Comparison of ENCODE assay signal across 9 mouse cellular contexts in genomic region chr8:72257171-72257901, GRCm38 (mm10). TPM values are rescaled to one million over a fixed set of nuclear protein-coding genes. Genes with fewer than 3 reads are reported as not detected.
DNase-seq lines count a peak whose midpoint lies in the region; TF ChIP-seq lines count a peak whose summit lies in the region.
"Had no signal": no experiment of that assay in that cellular context is flagged by ENCODE, and none has a peak within 500 bp of the region (broad histone marks: within the 10 kb centered on the region; RNA-seq: fewer than 3 reads in every experiment).

No protein-coding gene starts in this region.

- peak; percentile 15; the same call in 1 of the 2 replicates for TF ChIP-seq CTCF in small intestine, adult 2 months (IDR thresholded peaks at IDR 0.05; ENCODE audit: extremely low read depth, insufficient read length, insufficient replicate concordance, low read depth, low read length)

- peaks cover 9% of the 10 kb centered on the region for H3K36me3 ChIP-seq in small intestine, adult 2 months (ENCODE audit: control insufficient read depth, insufficient read depth, low read length)

- WGBS in small intestine, adult 2 months, result 60% methylated on average over 7 of the region's 7 CpGs

- no peak overlapping the region for H3K27ac ChIP-seq in small intestine, adult 2 months (ENCODE audit: insufficient read depth, low read depth, low read length)
- H3K27ac ChIP-seq: heart, embryonic 13.5 days had no signal

- peak; percentile 90 for DNase-seq in heart, adult 11 months
- no peak for DNase-seq in heart, adult 9 months (ENCODE audit: low spot score in 2 of 2)
- peak; percentile 53 for DNase-seq in 416B (ENCODE audit: low read depth)
- DNase-seq in brain, adult 2 months (ENCODE audit: low read depth, low spot score), result peak; percentile 25
- DNase-seq in heart, postnatal 4 days, result peak; percentile 72
- DNase-seq in lung, postnatal 36 days, result peak; percentile 70
- DNase-seq in yolk sac, embryonic 10.5 days (ENCODE audit: low spot score), result no peak

- H3K4me3 ChIP-seq in small intestine, adult 2 months (ENCODE audit: low read depth, low read length), result no peak overlapping the region
- H3K4me3 ChIP-seq: heart, embryonic 13.5 days had no signal

- no peaks in the 10 kb centered on the region for H3K27me3 ChIP-seq in small intestine, adult 2 months (ENCODE audit: control insufficient read depth, insufficient read depth, low read length)
- H3K27me3 ChIP-seq: heart, embryonic 13.5 days had no signal

- no peaks in the 10 kb centered on the region for H3K4me1 ChIP-seq in small intestine, adult 2 months (ENCODE audit: control insufficient read depth, insufficient read depth, insufficient read length, low read length)

- no peak for TF ChIP-seq POLR2A in small intestine, adult 2 months (IDR thresholded peaks at IDR 0.05; ENCODE audit: low read depth, low read length)

RNA-seq across cellular contexts. Expression of gene Ap1m1, which starts 17.5 kb away (rescaled TPM):
- 10 to 100 TPM; 66.5 to 71.7 TPM for total RNA-seq in heart, postnatal 4 days (2021)
- polyA plus RNA-seq in small intestine, adult 2 months (2012; rRNA removed), result 33.6 and 47.4 TPM in 2 replicates

RNA-seq across cellular contexts. Expression of gene Fam32a, which starts 37.8 kb away (rescaled TPM):
- 10 to 100 TPM; 25.4 to 26.5 TPM for total RNA-seq in heart, postnatal 4 days (2021)
- 19.7 and 35.5 TPM in 2 replicates for polyA plus RNA-seq in small intestine, adult 2 months (2012; rRNA removed)

RNA-seq across cellular contexts. Expression of gene Gm11034, which starts 43.9 kb away (rescaled TPM):
- total RNA-seq in heart, postnatal 4 days (2021), result not detected
- not detected in 2 replicates for polyA plus RNA-seq in small intestine, adult 2 months (2012; rRNA removed)
- polyA plus RNA-seq: heart, embryonic 13.5 days had no signal

RNA-seq across cellular contexts. Expression of gene Cib3, which starts 44.7 kb away (rescaled TPM):
- not detected for total RNA-seq in heart, postnatal 4 days (2021)
- not detected in 2 replicates for polyA plus RNA-seq in small intestine, adult 2 months (2012; rRNA removed)
- polyA plus RNA-seq: heart, embryonic 13.5 days had no signal

RNA-seq across cellular contexts. Expression of gene Gm10282, which starts 47.7 kb away (rescaled TPM):
- total RNA-seq in heart, postnatal 4 days (2021), result 10 to 100 TPM; 34.9 to 36.3 TPM
- polyA plus RNA-seq in small intestine, adult 2 months (2012; rRNA removed), result 0.41 TPM in 1 of 2 replicates, not detected in the other

Comparison
In these comparisons a context has a peak if more than half of its experiments do, and no peak if none do; other contexts are left out.
1. DNase-seq: peak in heart, adult 11 months (single experiment), 416B (single experiment), brain, adult 2 months (single experiment), heart, postnatal 4 days (single experiment) and lung, postnatal 36 days (single experiment); none in heart, adult 9 months (0 of 2) and yolk sac, embryonic 10.5 days (single experiment).